Mouse (Mus musculus) telencephalon, adult 2 months (tissue): ENCODE results near the gene Kcnq1.

ENCODE experiments used
- DNase-seq: peaks from one replicate; pipeline ENCODE4 v3.0.0-alpha.2; 2011; ENCODE audit warnings: low read depth, low spot score

Gene Kcnq1

GRCm38 (mm10) chr7:143461920-143462319 lies 355.8 kb downstream of the Kcnq1 start:
- no peak for DNase-seq

GRCm38 (mm10) chr7:143462516-143462915 lies 356.4 kb downstream of the Kcnq1 start:
- DNase-seq, result no peak

- DNase-seq, result no peak
Observed at GRCm38 (mm10) chr7:143463865-143464415, 357.8 kb downstream of the Kcnq1 start.

GRCm38 (mm10) chr7:143464811-143465560 lies 358.8 kb downstream of the Kcnq1 start:
- DNase-seq, result no peak

DNA sequence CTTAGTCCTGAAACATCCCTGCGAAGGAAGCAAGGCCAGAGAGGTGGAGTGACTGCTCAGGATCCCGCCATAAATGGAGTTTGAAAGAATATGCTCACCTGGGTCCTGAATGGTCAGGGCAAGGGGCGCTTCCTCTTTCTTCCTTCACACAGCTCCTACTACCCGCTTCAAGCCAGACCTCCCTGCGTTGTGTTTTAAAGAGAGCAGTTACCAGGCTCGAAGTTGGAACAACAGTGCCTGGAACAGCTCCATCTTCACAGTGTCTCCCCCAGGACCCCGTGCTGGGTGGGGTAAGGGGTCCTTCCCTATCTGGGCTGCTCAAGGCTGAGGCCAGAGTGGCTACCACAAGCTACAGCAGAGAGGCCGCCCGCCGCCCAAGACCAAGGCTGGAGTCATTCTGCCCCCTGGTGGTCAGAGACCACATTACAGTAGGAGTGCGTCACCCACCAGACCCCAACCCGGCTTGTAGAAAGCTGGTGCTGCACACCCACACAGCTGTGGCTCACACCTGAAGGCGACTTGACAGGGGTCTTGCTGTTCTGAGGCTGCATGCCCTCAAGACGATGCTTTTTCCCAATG lies 360.0 kb downstream of the Kcnq1 start:
- DNase-seq, result no peak

DNA sequence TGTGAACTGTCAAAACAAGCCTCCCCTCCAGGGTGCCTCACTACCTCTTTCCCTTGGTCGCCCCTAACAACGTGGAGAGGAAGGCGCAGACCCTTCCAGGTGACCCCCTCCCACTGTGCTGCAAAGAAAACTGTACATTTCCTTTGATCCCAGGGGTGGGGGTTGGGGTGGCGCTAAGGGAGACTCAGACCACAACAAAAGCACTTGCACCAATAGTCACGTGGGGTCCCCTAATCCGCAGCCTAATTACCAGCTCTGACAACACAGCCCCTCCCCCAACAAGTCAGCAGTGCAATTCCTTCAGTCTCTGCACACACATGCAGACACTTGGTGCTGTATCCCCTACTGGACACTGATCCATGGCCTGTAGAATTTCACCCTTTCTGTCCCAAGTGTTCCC lies 361.6 kb downstream of the Kcnq1 start:
- no peak for DNase-seq

- DNase-seq, result peak; percentile 29
Observed at GRCm38 (mm10) chr7:143469946-143470345, 363.8 kb downstream of the Kcnq1 start.

DNA sequence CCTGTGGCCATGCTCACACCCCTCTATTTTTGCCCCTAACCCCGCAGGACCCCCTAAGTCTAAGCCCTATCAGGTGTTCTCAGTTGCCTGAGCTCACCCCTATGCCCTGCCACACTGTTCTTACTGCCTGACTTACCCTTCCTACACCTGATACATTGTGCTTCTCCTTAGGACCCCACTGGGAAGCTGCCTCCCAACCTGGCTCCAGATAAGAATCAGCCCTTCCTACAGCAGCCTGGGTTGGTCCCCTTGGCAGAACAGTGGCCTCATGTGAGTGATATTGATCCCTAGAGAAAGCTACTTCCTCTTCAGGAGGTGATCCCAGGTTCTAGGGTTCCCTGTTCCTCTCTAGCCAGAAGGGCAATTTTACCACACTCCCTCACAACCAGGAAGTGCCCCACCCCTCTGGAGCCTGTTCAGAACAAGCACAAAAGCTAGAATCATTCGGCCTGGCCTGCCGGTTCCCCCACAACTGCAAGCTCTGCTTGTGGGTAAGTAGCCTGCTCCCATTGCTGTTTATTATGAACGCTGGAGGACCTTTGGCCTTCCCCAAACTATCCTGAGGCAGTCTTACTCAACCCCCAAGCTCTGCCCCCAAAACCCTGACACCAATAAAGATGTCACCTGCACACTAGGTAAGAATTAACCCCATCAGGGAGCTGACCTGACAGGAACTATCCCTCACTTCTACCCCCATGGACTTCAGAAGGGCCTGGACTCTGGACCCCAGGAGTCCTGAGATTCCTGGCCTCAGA lies 367.4 kb downstream of the Kcnq1 start, which contains the start of gene Slc22a18:
TSS of gene Slc22a18 (plus strand) at position 390 of the 755 bp plus-strand sequence.
- DNase-seq, result no peak

GRCm38 (mm10) chr7:143474811-143475210 lies 368.6 kb downstream of the Kcnq1 start:
- DNase-seq, result no peak

GRCm38 (mm10) chr7:143475876-143476275 lies 369.7 kb downstream of the Kcnq1 start:
- DNase-seq, result no peak
